Mouse (Mus musculus) erythroblast, adult 5-6 weeks (primary cell): Measurements from ENCODE around the gene Mpi. TPM values are rescaled to one million over a fixed set of nuclear protein-coding genes. Genes with fewer than 3 reads are reported as not detected.

ENCODE experiments used
- ATAC-seq: replicated peaks from 2 replicates; pipeline ENCODE4 v1.8.0; 2016; ENCODE audit warnings: moderate number of reproducible peaks, mild to moderate bottlenecking, moderate TSS enrichment, inconsistent platforms; ENCODE audit not compliant: poor library complexity, low FRiP score, severe bottlenecking
- total RNA-seq, 2 experiments: library from RNA; stranded (forward) in 1 of 2; stranded (reverse) in 1 of 2; fragments of 150-400 nt in 1 of 2; fragments of 200-764, 138-1000 nt in 1 of 2; gene quantifications; 2 replicates each; pipeline versions ENCODE4 v1.2.3 to v1.2.4; 2015 to 2017; ENCODE audit warnings: low replicate concordance in 2 of 2

Mpi gene
- total RNA-seq, 2 experiments from 2014 or later, result 2.8 to 12.9 TPM

DNA sequence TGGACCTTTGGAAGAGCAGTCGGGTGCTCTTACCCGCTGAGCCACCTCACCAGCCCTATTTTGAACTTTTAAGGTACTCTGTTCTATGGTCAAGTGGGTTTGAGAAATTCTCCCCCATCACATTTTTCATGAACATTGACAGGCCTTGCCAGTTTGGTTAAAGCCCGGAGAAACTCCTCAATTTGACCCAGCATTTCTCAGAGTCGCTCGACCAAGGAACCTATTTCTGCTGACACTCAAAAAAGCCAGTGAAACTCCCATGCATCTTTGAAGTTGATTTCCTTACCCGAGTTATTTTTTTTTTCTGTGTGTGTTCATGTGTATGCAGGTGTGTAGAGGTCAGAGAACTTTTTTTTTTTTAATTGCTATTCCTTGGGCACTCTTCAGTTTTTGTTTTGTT lies 12.0 kb upstream of the Mpi start:
- ATAC-seq, result no peak

DNA sequence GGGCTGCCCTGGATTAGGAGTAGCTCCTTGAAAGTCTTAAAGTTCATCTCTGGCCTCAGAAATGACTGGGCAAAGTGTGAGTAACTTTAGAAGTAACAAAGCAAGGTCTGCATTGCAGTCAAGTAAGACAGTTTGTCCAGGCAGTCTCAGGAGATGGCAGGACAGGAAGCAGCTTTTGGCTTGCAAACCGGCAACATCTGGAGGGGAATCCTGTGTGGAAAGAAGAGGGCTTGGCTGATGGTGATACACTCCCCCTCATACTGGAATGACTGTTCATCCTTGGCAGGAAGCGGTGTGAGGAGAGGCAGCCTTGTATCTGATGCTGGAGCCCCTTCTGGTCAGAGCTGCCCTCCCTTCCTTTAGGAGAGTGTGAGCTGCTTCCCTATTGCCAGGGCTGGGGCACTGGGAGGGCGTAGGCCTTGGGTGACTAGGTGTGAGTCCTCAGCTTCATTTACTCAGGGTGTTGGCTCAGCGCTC lies 10.4 kb upstream of the Mpi start:
- no peak for ATAC-seq

DNA sequence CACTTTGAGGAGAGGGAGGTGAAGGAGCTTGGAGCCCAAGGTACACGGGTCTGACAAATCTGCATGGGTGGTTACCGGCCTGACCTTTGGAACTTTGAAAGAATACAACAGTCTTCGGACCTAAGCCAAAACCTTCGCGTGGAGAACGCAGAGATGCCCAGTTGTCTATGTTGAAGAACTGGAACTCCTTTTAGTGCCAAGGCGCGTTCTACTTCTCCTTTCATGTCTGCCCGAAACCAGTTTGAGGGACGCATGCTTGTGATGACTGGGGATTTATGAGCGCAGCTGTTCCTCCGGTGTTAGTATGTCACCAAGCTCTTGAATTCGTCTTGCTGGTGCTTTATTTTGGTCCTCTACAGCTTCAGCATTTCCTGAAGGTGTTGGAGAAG lies 9.1 kb upstream of the Mpi start:
- ATAC-seq, result no peak

DNA sequence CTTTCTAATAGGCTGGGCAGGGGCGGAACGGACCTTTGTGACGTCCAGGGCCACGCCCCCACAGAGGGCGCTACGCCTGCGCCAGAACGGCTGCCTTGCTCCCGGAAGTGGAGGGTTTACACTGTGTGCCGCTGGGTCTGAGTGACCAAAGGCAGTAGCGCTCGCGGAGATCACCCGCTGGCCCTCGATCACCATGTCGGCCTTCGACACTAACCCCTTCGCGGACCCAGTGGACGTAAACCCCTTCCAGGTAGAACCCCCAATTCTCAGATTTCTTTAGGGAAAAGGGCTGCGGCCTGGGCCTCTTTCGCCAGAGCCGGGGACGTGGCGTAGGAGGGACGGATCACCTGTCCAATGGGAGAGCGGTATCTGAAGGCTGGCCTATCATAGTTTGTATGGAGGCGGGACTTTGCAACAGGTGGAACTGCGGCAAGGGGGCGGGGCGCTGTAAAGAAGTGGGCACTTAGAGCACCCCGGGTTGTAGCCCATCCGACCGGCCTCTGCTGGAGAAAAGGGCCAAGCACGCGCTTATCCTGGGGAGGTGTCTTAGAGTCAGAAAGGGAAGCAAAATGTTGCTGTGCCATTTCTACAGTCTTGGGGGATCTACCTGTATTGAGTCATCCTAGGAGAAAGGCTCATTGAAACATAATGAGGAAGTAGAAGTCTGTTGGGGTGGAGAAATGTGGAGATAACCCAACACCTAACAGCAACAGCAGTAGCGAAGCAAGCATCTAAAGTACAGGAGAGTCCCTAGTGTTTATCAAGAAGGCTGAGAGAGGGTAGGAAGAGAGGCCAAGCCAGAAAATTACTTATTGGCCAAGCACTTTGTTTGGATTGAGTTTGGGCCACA lies 8.5 kb upstream of the Mpi start, which contains the start of gene Scamp2:
Scamp2 (plus strand) TSS at position 83 of the 850 bp plus-strand sequence.
- ATAC-seq, result peak; percentile 98

DNA sequence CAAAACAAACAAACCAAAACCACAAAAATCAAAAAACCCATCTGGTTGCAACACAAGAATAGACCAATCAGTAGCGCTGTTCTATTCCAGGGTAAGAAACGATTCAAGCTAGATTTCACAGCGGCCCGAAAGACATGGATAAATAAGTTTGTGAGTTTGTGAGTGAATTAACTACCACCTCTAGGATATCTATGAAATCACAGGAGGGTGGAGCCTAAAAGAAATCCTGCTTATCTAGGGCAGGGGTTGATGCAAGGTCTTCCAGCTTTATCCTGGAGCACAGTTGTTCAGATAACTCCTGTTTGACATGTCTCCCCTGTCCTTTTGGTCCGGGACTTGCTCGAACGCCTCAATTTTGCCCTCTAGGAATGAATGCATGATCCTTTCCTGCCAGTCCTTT lies 7.7 kb upstream of the Mpi start:
- no peak for ATAC-seq

DNA sequence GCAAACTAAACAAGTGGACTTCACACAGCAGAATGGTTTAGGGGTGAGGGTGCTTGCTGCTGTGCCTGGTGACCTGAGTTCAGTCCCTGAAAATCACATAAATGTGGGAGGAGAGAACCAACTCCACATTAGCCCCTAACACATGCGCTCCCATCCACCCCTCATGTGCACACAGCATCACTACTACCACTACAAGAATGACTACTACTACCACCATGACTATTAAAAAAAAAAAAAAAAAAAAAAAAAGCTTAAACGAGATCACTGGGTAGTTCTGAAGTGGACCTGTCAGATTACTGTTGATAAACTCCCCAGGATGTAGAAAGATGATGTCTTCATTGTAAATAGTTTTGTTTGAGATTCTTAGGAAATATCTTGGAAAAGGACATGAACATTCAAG lies 7.0 kb upstream of the Mpi start:
- ATAC-seq, result no peak

DNA sequence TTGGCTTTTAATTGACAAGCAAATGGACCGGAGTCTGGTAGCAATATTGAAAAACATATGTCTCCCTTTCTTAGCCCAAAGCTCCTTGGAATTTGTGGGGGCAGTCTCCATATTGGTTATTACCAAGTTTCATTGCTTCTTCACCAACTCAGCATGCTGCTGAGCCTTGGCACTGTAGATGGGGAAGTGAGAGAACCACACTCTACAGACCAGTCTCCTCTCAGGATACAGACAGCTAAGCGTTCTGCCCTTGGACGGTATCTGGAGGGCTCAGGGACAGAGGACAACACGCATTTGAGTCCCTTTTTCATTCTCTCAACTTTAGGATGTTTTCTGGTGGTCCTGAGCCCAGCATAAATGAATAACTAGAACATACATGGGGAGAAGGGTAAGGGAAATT lies 6.1 kb upstream of the Mpi start:
- ATAC-seq, result no peak

DNA sequence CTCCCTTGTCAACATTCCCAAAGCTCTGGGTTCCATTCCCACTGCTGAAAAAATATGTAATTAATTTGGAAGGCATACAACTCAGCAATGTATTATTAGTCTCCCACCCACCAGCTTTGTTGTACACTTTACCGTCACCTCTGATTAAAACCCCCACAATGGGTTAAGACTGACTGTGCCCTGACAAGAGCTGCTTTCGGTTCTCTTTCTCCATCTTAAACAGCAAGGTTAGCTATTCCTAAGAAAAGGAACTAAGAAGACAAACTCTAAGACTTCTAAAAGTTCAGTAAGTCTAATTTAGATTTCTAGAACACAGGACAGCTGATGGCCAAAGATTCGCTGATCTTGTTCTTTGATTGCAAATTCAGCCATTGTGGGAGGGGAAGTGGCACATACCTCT lies 4.7 kb upstream of the Mpi start:
- ATAC-seq, result no peak

DNA sequence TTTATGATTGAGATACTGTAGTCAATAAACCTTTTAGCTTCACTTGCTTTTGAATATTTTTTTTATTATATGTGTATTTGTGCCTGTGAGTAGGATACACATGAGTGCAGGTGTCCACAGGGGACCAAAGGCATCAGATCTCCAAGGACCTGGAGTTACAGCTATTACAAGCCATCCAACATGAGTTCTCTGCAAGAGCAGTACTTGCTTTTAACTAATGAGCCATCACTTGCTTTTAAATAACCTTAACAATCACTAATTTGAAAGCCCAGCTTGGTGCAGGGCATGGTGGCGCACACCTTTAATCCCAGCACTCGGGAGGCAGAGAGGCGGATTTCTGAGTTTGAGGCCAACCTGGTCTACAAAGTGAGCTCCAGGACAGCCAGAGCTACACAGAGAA lies 2.2 kb upstream of the Mpi start:
- no peak for ATAC-seq

DNA sequence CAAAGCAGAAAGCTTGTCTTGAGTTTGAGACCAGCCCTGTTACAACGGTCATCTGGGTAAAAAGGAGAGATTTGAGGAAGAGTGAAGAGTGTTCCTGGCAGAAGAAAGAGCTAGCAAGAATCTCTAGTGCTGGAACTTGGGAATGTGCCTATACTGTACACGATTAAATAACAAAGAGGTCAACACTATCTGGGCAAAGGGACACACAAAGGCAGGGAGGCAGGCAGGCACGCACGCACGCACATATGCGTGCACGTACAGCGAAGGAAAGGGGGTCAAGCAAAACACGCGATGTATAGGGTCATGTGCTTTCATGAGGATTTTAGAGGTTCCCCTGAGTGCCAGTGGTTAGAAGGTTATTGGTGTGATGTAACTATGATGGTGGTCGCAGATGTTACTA lies 556 bp upstream of the Mpi start:
- ATAC-seq, result no peak

DNA sequence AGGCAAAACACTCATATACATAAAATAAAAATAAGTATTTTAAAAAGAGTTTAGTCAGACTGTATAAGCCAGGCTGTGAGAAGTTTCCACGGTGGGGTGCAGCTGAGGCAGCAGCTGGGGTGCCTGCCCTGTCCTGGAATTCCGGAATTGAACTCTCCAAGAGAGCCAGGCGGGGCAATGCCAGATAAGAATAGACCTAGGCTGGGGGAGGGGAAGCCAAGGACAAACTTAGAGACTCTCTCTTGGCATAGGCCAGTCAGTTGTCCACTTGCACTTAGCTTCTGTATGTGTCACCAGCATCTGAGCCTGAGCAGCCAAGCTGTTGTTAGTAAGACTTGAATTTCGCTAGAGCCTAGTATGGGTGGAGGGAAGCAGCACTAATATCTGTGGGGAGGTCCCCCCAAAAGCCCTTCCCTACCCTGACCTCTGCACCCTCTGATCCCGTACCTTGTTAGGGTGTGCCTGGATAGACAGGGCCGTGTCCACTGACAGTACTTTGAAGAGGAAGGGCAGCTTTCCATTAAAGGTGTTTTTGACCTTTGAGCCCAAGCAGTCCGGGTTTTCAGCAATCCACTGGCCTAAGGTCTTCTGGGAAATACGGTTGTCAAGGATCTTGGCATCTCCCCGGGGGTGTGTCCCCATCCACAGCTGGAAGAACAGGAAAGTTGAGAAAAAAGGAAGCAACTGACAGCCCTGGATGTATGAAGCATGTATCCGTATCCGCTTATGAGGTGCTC lies 2.3 kb downstream of the Mpi start:
- no peak for ATAC-seq

DNA sequence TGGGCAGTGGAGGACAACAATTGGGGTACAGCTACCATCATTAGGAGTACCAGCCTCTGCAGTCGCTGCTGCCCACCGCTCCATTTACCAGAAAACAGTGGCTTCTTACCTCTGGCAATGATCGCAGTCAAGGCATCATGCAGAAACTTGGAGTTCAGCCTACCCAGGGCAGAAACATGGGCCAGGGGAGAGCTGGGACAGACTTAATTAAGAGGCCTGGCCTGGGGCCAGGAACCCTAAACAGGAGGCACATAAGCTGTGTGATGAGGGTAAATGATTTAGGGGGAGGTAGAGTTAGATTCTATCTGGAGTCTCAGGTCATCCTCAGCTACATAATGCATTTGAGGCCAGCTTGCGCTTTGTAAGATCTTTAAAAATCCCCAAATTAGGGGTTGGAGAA lies 3.4 kb downstream of the Mpi start:
- ATAC-seq, result no peak

DNA sequence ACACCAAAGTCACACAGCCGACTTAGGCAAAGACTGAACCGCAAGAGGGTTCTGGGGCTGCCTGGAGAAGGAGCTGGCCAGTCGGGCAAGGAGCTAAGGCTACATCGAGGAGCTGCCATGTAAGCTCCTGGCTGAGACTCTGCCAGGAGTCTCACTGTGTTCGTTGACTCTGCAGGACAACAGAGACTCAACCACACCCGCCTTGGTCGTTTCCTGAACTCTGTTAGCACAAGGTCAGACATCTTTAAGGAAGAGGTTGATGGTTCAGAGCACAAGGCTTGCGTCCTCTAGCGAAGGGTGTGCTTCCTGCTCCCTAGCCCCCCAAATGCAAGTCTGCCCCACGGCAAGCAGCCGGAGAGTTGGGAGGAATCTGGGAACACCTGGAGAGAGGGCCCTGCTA lies 4.7 kb downstream of the Mpi start:
- ATAC-seq, result no peak

DNA sequence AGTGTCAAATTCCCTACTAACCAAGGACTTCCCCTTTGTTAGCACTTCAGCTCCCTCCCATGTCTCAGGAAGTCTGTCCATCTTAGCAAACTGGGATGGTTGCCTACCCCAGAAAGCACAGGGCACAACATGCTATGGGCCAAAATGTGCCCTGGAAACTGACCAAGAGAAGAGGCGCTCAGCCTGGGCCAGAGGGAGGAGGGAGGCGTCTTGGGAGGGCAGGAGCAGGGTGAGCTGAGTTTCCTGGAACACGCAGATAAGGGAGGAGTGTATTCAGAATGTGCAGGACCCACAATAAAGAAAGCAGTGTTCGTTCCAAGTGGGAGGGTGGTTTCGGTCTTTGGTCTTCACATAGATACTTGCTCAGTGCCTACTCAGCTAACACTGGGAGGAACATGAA lies 5.3 kb downstream of the Mpi start:
- ATAC-seq, result peak; percentile 61; the same call in 1 of the 2 replicates

DNA sequence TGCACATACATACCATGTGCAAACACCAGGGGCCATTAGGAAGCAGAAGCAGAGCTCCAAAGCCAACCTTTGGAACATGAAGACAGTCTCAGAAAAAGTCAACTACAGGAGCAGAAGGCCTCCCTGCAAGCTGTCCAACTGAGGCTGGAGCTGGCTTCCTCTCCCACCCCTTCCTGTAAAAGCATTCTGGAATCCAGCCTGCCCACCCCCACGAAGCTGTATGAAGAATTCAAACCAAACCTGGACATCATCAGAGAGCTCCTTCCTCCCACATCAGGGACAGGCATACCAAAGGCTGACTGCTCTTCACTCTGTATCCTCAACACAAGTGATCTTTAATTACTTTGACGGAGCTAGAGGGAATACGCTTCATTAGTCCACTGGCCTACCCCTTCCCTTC lies 8.6 kb downstream of the Mpi start:
- no peak for ATAC-seq

DNA sequence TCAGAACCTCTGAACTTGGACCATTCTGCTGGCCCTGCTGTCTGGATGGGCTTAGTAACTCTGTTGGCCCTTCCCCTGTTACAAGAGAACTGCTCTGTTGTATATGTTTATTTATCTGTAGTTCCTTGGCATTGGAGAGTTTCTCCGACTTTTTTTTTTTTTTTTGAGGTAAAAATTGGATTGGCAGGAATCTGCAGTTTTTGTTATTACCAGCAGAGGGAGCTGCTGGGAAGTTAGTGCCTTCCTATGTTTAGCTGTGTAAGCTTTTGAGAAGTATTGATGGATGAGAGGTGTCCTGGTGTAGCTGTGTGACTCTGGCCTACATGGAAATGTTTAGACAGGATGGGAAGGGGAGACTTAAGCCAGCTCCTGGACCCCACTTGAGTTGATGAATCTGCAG lies 11.3 kb downstream of the Mpi start:
- ATAC-seq, result peak; percentile 27; the same call in 1 of the 2 replicates

DNA sequence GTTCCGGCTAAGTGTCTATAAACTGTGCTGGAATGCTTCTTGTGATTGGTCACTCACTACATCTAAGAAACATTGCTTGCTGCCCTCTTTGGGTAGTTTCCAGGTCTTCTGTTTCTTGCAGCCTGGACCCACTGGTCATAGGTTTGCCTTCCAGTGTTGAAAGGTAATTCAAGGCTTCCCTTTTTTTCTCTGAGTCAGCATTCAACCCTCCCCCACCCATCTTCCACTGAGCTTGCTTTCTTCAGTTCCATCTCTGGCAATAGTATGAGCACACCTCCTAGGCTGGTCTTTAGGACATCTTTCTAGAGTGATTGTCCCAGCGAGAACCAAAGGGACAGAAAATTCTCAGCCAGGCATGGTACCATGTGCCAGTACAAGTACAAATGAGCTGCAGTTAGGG lies 13.0 kb downstream of the Mpi start:
- no peak for ATAC-seq

DNA sequence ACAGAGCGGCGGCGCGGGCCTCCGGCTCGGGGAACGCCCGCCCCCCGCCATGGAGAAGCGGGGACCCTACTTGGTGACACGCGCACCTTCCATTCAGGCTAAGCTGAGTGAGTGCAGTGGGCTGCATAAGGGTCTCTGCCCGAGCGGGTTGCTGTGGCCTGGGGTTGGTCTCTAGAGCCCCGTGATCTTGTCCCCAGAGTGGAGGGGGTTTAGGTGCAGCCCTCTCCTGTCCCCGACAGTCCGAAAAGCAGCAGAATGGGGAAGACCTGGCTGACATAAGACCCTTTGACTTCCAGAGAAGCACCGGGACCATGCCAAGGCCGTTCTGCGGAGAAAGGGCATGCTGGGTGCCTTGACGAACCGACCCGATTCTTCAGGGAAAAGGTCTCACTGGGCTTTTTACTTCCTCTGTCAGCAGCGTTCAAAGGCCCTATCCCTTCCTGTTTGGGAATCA lies 14.8 kb downstream of the Mpi start:
- no peak for ATAC-seq

DNA sequence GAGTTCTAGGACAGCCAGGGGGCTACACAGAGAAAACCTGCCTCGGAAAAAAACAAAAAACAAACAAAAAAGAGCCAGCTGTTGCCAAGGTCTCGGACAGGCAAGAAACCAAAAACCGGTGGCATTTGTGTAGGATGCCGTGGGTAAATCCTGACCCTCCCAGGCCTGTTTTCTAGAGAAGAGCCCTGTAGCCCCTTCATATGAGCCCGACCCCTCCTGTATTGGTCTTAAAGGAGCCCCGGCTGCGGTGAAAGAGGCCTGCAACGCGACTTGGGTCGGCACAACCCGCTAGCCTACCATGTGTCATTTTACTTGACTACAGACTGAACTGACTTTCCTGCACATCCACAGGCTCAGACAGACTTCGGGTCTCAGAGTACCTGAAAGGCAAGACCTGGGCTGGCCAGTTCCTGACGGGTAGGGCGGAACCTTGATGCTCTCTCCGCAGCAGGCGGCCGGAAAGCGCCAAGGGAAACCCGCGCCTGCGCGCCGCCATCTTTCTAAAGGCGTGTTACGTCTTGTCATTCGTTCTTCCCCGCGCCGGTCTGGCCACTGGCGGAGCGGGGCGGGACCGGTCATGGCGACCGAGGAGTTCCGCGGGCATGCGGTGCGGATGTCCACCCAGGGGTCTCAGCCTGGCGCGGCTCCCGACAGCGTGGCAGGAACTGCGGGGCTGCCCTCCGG lies 15.4 kb downstream of the Mpi start, which contains the start of gene Fam219b:
Fam219b (plus strand) TSS at position 485 of the 684 bp plus-strand sequence.
- ATAC-seq, result peak; percentile 94

DNA sequence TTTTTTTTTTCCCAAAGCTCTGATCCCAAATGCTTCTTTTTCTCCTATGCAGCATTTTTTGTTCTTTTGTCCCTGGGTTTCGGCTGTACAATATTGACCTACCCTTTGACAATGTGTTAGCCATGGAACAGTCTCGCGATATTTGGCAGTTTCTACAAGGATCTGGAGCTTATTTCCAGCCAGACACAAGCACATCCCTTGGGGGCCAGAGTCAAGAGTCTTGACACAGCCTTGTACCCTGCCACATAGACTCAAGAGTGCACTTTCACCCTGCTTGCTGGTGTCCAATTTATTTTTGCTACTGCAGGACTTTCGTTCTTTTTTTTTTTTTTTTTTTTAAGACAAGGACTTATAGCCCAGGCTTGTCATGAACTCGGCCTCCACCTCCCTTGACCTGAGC lies 16.2 kb downstream of the Mpi start:
- ATAC-seq, result no peak
